Mouse (Mus musculus) fibroblast of lung, adult 2 months (primary cell): Measurements from ENCODE around the gene Srrm2.

Source experiments
- DNase-seq: peaks from one replicate; pipeline ENCODE4 v3.0.0-alpha.2; 2011; ENCODE audit warnings: low read depth

Gene Srrm2

DNA sequence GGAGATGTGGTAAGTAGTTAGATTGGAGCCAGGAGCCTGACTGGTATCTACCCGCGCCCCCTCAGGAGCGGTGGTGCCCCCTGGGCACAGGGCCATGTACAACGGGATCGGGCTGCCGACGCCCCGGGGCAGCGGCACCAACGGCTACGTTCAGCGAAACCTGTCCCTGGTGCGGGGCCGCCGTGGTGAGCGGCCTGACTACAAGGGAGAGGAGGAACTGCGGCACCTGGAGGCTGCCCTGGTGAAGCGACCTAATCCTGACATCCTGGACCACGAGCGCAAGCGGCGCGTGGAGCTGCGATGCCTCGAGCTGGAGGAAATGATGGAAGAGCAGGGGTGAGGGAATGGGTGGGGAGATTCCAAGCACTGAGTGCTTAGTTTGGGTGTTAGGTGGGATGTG is 16.5 kb downstream of the Srrm2 start:
- no peak for DNase-seq

DNA sequence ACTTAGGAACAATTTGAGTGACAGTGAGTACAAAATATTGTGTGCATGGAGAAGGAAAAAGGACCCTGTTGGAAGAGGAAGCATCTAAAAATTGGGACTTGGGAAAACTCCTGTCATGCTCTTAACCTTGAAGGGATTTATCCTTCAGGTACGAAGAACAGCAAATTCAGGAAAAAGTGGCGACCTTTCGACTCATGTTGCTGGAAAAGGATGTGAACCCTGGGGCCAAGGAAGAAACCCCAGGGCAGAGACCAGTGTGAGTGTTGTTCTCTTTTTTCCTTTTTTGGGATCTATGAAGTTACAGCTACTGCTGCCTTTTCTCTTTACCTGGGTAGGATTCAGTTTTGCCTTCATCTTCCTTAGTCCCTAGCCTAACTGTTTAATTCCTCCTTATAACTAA is 17.6 kb downstream of the Srrm2 start:
- DNase-seq = no peak

DNA sequence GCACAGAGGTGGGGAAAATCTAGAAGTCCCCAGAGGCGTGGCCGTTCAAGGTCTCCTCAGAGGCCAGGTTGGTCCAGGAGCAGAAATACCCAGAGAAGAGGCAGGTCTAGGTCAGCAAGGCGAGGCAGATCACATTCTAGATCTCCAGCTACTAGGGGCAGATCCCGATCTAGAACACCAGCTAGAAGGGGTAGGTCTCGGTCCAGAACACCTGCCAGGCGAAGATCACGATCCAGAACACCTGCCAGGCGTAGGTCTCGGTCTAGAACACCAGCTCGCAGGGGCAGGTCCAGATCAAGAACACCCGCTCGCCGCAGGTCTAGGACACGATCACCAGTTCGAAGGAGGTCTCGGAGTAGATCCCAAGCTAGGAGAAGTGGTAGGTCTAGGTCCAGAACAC is 25.3 kb downstream of the Srrm2 start:
- DNase-seq = no peak

DNA sequence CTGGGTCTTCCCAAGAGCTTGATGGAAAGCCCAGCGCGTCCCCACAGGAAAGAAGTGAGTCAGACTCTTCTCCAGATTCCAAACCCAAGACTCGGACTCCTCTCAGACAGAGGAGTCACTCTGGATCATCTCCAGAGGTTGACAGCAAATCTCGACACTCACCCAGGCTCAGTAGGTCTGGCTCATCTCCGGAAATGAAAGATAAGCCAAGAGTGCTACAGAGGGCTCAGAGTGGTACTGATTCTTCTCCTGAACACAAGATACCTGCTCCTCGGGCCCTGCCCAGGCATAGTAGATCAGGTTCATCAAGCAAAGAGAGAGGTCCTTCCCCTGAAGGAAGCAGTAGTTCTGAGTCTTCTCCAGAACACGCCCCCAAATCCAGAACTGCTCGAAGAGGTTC is 28.2 kb downstream of the Srrm2 start:
- no peak for DNase-seq

DNA sequence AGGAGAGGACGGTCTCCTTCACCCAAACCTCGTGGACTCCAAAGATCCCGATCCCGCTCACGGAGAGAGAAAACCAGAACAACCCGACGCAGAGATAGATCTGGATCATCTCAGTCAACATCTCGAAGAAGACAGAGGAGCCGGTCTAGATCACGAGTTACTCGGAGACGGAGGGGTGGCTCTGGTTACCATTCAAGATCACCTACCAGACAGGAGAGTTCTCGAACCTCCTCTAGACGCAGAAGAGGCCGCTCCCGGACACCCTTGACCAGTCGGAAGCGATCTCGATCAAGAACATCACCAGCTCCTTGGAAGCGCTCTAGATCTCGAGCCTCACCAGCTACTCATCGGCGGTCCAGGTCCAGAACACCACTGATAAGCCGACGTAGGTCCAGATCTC is 28.9 kb downstream of the Srrm2 start:
- DNase-seq = no peak

DNA sequence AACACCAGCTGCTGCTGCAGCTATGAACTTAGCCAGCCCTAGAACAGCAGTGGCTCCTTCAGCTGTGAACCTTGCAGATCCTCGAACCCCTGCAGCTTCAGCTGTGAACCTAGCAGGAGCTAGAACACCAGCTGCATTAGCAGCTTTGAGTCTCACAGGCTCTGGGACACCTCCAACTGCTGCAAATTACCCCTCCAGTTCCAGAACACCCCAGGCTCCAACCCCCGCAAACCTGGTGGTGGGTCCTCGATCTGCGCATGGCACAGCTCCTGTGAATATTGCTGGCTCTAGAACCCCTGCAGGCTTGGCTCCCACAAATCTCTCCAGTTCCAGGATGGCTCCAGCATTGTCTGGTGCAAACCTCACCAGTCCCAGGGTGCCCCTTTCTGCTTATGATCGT is 30.4 kb downstream of the Srrm2 start:
- no peak for DNase-seq

DNA sequence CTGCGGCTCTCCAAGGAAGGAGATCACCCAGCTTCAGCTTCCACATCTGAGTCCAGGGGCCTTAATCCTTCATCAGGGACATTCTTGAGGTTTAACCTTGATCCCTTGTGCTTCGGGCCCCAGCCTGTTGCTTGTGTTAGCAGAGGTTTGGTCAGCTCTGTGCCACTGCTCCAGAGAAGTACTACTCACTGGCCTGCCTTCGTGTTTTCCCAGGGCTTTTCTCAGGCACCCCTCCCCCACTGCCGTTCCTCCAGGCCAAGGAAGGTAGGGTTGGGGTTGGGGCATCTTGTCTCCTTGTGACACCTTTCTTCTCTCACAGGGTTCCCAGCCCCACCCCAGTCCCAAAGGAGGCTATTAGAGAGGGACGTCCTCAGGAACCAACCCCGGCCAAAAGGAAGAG is 31.8 kb downstream of the Srrm2 start:
- DNase-seq = no peak

DNA sequence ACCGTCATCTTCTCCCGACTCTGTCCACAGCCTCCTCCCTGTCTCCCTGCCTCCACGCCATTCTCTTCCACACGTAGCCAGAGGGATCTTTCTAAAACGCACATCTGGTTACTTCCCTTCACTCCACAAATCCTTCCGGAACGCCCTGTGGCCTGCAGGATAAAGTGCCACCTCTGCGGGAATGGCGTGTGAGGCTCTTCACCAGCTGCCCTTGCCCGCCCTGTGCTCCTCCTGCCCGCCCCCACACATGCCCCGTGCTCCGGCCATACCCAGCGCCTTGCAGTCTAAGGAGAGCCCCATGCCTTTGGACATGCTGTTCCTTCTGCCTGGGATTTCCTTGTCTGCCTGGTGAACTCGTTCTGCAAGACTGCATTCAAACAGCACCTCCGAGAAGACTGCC is 32.7 kb downstream of the Srrm2 start:
- DNase-seq = no peak

DNA sequence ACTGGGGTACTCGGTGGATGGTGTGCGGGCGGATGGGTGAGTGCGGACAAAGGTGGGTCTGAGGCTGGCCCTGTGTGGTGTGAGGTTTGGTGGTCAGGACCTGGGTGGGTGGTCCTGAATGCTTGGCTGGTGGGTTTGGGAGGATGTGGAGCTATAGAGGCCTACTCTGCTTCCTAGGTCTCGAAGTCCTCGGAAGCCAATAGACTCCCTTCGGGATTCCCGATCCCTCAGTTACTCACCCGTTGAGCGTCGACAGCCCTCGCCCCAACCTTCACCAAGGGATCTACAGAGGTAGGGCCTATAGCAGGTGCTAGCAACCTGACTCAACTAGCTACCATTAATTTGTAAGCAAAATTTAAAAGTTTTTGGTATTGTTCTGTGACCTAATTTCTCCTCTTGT is 33.3 kb downstream of the Srrm2 start:
- DNase-seq = no peak

DNA sequence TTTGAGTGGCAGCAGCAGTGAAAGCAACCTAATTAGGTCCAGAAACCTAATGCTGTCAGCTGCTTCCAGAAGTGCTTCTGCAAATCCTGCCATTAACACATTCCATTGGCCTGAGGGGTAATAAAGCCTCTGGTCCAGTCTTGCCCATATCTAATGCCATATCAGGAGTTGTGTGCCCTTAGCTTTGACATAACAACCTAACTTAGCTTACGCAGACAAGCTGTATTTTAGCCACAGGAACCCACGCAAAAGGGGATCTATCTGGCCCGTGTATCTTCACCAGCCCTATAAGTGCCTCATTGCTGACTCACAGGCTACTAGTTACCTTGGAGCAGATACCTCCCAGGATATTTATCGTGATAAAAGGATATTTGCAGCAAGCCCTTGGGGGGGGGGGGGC is 35.3 kb downstream of the Srrm2 start:
- DNase-seq = no peak

DNA sequence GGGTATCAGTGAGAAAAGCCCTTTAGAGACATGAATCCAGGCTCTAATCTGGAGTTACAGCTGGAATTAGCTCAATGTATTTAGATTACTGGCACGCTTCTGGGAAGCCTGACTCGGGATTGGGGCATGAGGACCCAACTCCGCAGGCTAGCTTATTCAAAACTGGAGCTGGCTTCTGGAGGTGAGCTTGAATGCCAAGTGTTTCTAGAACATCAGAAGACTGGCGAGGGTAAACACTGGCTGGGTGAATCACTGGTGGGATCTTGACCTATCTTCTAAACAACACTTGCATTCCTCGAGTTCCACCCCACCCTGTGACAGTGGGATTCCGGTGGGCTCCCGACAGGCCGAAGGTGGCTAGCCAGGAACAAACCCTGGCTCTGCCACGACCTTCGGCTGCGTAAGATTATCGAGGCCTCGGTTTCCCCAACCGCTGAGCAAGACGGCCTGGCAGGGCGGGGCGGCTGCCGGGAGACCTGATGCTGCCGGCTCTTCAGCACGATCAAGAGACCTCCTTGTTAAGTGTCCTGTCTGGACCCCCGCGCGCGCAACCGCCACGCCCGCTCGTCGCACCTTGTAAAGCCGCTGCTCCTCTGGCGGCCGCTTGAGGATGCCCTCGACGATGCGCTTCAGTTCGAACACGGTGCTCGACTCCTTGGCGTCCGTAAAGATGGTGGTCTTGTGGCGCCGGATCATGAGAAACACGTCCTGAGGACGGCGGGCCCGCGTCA is 38.1 kb downstream of the Srrm2 start:
- DNase-seq = no peak

DNA sequence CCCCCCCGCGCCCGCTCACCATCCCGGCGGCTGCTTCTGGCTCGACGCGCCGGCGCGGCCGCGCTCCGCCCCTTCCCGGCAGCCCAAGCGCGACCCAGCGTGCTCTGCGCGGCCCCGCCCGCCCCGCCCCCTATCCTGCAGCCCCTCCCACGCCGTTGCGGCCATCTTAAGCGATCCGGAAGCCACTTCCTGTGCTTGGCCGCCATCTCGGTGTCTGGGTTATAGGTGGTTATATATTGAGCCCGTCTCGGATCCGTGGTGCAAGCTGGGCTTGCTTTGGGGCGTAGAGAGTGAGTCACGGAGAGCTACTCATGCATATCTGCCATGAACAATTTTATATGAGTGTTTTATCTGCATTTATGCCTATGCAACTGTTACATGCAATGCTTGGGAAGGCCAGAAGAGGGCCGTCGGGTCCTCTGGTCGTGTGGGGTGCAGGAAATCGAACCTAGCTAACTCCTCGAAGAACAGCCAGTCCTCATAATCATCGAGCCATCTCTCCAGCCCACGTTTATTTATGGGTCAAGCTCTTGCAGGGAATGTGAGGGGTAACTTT is 38.8 kb downstream of the Srrm2 start, which contains the start of gene Elob:
Gene Elob, minus strand, starts transcription at position 73 of the 556 bp plus-strand sequence.
- peak; percentile 73 for DNase-seq

DNA sequence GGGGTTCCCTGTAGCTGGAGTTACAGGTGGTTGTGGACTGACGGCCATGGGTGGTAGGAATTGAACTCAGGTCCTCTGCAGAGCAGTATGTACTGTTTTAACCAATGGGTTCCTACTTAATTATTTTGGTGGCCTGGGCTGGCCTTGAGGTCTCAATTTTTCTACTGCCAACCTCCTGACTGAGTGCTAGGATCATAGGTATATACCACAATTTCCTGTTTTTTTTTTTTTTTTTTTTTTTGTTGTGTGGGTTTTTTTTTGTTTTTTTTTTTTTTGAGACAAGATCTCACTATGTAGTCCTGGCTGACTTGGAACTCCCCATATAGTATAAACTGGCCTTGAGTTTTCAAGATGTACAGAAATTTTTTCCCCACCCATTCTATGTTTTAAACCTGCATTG is 40.9 kb downstream of the Srrm2 start:
- DNase-seq = no peak

DNA sequence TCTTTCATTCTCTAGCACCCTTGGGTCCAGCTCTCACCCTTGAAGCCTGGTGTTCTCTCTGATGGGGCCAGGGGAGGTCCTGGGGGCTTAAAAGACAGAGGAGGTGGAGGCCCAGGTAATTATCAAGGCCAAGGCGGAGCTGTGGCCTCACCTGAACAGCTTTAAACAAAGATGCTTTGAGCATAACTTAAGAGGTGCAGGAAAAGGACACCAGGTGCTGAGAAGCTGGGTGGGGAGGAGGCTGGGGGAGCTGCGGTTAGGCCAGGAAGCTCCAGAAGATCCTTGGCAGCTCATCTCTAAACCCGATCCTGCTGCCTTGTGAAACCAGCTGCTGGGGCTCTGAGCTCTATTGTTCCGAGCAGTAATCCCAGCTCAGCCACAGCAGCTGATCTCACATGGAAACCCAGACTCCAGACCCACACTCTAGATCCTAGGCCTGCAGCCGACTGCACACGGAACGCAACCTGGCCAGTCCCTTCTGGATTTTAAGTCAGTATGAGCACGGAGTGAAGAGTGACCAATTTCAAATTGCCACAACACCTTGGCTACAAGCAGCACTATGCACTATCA is 45.8 kb downstream of the Srrm2 start, which contains the start of gene Prss33:
Gene Prss33, minus strand, starts transcription at position 51 of the 570 bp plus-strand sequence.
- no peak for DNase-seq

DNA sequence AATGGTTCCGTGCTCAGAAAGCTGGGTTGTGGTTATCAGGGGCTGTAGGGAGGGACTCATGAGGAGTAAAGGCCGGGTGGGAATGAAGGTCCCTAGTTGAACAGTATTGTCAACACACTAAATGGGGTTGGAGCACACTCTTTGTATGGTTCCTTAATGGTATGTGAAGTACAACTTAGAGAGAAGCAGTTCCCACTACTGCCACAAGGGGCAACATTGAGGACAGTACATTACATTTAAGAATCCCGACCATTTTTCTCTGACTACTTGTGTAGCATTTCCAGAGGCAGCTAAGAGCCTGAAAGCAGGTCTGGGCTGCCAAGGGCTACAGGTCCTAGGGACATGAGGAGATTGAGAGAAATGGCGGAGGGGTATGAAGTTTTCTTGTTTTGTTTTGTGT is 50.8 kb downstream of the Srrm2 start:
- DNase-seq = peak; percentile 28

DNA sequence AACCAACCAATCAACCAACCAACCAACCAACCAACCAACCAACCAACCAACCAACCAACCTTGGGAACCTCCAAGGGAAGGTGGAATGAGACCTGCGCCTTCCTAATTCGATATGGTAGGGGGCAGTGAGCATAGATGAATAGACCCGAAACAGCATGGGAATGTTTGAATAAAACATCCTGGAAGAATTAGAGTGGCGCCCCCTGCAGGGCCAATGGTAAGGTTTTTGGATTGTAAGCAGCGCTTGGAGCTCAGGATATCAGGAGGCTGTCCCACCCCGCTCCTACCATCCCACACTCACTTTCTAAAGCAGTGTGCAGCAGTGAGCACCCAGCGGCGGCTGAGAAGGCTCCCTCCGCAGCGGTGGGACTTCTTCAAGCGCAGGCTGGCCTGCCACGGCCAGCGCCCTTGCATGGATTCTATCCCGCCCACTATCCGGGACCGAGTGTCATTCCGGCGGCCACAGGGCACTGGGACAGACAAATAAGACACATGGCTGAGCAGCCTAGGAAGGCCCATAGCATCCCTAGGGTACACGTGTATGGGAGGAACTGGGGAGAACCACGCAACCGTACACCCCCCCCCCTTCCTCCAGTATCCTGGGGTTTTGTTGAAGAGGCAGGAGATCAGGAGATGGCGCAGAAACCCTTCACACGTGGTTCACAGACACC is 52.9 kb downstream of the Srrm2 start:
- DNase-seq = no peak

DNA sequence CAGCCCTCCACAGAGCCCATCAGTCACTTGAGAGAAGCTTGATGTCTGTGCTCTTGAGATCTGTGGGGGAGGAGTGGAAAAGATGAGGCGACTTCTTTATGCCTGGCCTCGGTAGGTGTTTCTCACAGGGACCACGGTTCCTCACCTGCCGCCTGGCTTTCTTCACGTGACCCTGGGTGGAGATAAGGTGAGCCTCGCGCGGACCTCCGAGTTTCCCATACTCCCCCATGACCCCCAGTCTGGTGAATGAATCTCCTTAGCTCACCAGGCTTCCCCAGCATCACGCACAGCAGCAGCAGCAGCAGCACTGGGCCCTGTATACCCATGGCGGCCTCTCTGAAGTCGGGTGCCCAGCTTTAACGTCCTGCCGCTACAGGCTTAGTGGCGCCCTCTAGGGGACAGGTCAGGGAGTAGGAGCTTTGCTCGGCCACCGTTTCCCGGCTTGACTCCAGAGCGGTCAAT is 53.5 kb downstream of the Srrm2 start, which contains the start of the genes Prss32 and Prss41:
Gene Prss32, plus strand, starts transcription at position 44 of the 462 bp plus-strand sequence.
Gene Prss41, minus strand, starts transcription at position 361 of the 462 bp plus-strand sequence.
- no peak for DNase-seq

DNA sequence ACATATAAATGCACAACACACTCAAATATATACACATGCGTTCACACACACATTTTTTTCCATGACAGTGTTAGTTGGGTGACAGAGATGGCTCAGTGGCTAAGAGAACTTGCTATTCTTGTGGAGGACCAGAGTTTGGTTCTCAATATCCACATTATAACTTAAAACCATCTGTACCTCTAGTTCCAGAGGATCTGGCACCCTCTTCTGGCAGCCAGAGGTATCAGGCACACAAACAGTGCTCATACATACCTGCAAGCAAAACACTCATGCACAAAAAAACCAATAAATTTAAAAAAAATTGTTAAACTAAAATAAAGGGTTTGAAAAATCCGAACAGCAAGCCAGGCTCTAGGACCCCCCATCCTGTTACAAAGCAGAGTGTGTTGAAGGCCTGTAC is 59.7 kb downstream of the Srrm2 start:
- no peak for DNase-seq

DNA sequence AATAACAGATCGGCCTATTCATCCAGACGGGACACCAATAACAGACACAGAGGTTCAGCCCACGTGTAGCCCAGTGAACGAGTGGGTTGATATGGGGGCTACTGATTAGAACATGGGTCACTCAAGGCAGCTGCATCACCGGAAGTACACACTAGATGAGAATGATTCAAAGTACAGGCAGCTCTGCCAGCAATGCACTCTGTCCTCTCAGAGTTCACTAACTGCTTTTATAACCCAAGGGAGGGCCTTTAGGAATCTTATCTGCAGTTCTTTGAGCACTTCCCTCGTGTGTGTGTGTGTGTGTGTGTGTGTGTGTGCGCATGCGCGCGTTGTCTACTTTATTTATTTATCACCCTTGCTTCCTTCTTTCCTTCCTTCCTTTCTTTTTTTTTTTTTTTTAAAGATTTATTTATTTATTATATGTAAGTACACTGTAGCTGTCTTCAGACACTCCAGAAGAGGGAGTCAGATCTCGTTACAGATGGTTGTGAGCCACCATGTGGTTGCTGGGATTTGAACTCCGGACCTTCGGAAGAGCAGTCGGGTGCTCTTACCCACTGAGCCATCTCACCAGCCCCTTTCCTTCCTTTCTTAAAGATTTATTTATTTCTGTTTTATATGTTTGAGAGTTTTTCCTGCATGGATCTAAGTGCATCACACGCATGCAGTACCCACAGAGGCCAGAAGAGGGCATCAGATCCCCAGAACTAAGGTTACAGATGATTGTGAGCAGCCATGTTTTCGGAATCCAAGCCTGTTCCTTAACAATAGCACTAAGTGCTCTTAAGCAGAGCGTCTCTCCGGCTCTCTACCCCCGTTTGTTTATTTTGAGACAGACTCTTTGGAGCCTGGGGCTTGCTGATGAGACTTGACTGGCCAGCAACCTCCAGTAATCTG is 60.8 kb downstream of the Srrm2 start:
- DNase-seq = peak; percentile 28

DNA sequence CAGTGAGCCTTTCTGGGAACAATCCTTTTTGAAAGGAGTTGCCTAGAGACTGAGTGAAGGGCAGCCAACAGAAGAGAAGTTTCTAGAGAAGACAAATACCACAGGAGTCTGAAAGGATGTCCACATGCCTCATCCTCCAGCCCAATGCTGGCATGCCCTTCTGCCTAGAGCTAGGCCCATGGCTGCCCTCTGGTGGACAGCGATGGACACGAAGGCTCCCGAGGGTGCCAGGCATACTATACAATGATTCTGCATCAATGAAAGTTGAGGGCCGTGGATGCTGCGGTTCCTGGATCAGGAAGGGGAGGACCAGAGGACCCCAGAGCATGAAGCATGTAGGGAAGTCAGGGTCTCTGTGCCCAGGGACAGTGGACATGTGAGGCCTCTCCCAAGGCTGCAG is 63.0 kb downstream of the Srrm2 start:
- DNase-seq = no peak

DNA sequence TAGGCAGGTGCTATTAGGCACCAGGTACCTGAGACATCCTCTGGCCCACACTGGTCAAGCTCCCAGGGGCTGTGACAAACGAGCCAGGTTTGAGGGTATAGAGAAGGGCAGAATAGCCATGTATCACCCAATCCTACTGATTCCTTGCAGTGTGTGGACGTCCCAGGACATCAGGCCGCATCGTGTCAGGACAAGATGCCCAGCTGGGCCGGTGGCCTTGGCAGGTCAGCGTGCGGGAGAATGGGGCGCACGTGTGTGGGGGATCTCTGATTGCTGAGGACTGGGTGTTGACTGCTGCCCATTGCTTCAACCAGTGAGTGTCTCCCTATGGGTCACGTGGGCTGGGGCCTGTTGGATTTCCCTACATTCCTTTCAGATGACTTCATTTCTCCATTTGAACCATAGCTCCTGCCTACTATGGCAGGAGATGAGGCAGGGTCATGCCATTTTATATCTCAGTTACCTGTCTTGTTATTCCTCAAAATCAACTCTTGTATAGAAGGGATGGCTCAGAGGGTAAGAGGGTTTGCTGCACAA is 64.0 kb downstream of the Srrm2 start:
- no peak for DNase-seq
